Mouse (Mus musculus): ENCODE measurements at regions not wholly inside any gene's neighbourhood (a gene's known extent, or its start where the extent isn't known, plus 50 kb on each side); places are given as distances from the start of the nearest gene placed in this dataset.

GRCm38 (mm10) chr16:70178975-70179374, 134.8 kb upstream of the Gbe1 start:
- no peak for TF ChIP-seq EP300 (IDR thresholded peaks at IDR 0.05; ENCODE audit: low read depth)
- no peak for TF ChIP-seq CTCF (IDR thresholded peaks at IDR 0.05; ENCODE audit: low read depth)
